In genomic region chr2:173250411-173250810, GRCm38 (mm10) we compare ENCODE assay signal across 11 mouse cellular contexts. TPM values are rescaled to one million over a fixed set of nuclear protein-coding genes. Genes with fewer than 3 reads are reported as not detected.
DNase-seq lines count a peak whose midpoint lies in the region; ATAC-seq and TF ChIP-seq lines count a peak whose summit lies in the region.
"Had no signal": no experiment of that assay in that cellular context is flagged by ENCODE, and none has a peak within 500 bp of the region (broad histone marks: within the 10 kb centered on the region; RNA-seq: fewer than 3 reads in every experiment).

No protein-coding gene starts in this region.

- no peaks in the 10 kb centered on the region for H3K27me3 ChIP-seq in hindbrain, embryonic 12.5 days
- H3K27me3 ChIP-seq in hindbrain, embryonic 11.5 days (ENCODE audit: control insufficient read depth, insufficient read depth, low read length), result no peaks in the 10 kb centered on the region
- no peaks in the 10 kb centered on the region for H3K27me3 ChIP-seq in E14TG2a.4 (ENCODE audit: insufficient read depth, low read length)
- H3K27me3 ChIP-seq in heart, embryonic 14.5 days (ENCODE audit: control insufficient read depth, insufficient read depth, low read length), result no peaks in the 10 kb centered on the region
- H3K27me3 ChIP-seq in lung, embryonic 14.5 days (ENCODE audit: insufficient read depth, low read length), result no peaks in the 10 kb centered on the region

- H3K4me3 ChIP-seq in hindbrain, embryonic 12.5 days, result no peak overlapping the region
- H3K4me3 ChIP-seq in hindbrain, embryonic 11.5 days (ENCODE audit: low read depth, low read length), result no peak overlapping the region
- 0 out of 2 replicates have a peak overlapping the region, but pooled peaks have one; percentile 23 for H3K4me3 ChIP-seq in E14TG2a.4 (replicated peaks; ENCODE audit: low read length)
- no peak overlapping the region for H3K4me3 ChIP-seq in heart, embryonic 14.5 days (ENCODE audit: control insufficient read depth in 1 of 2, insufficient read depth in 1 of 2, low read depth in 1 of 2, low read length in 2 of 2)
- H3K4me3 ChIP-seq in lung, embryonic 14.5 days (ENCODE audit: low read depth, low read length), result no peak overlapping the region

- no peak for ATAC-seq in hindbrain, embryonic 12.5 days (ENCODE audit: low FRiP score)
- no peak for ATAC-seq in hindbrain, embryonic 11.5 days (ENCODE audit: low FRiP score)
- peak; percentile 62 for ATAC-seq in heart, embryonic 14.5 days (ENCODE audit: insufficient number of reproducible peaks, insufficient read depth, low FRiP score, low read depth)
- ATAC-seq in lung, embryonic 14.5 days (ENCODE audit: insufficient read depth), result peak; percentile 49

- no peaks in the 10 kb centered on the region for H3K36me3 ChIP-seq in hindbrain, embryonic 12.5 days
- no peaks in the 10 kb centered on the region for H3K36me3 ChIP-seq in hindbrain, embryonic 11.5 days (ENCODE audit: control insufficient read depth, insufficient read depth, low read length)
- H3K36me3 ChIP-seq in E14TG2a.4 (ENCODE audit: insufficient read depth, low read length), result no peaks in the 10 kb centered on the region; the same call in 1 of the 2 replicates
- no peaks in the 10 kb centered on the region for H3K36me3 ChIP-seq in heart, embryonic 14.5 days (ENCODE audit: control insufficient read depth, insufficient read depth, low read length)
- no peaks in the 10 kb centered on the region; the same call in 1 of the 2 replicates for H3K36me3 ChIP-seq in lung, embryonic 14.5 days (ENCODE audit: insufficient read depth)

- H3K9me3 ChIP-seq in hindbrain, embryonic 12.5 days (replicated peaks), result no peaks in the 10 kb centered on the region
- H3K9me3 ChIP-seq in hindbrain, embryonic 11.5 days (ENCODE audit: control insufficient read depth, low read length), result no peaks in the 10 kb centered on the region
- H3K9me3 ChIP-seq in E14TG2a.4 (ENCODE audit: low read length), result no peaks in the 10 kb centered on the region
- H3K9me3 ChIP-seq in heart, embryonic 14.5 days (ENCODE audit: control insufficient read depth, low read length), result no peaks in the 10 kb centered on the region
- H3K9me3 ChIP-seq in lung, embryonic 14.5 days (ENCODE audit: low read depth, low read length), result no peaks in the 10 kb centered on the region

- no peak for TF ChIP-seq CTCF in E14TG2a.4 (conservative IDR thresholded peaks at IDR 0.05; ENCODE audit: low read length)
- TF ChIP-seq CTCF in lung, embryonic 14.5 days (IDR thresholded peaks at IDR 0.05; ENCODE audit: low read depth), result no peak

- no peak overlapping the region for H3K27ac ChIP-seq in hindbrain, embryonic 12.5 days
- no peak overlapping the region for H3K27ac ChIP-seq in hindbrain, embryonic 11.5 days (ENCODE audit: low read depth, low read length)
- peak overlapping the region; percentile 30 to 78 for H3K27ac ChIP-seq in heart, embryonic 14.5 days (replicated peaks in 1 of 2; ENCODE audit: control insufficient read depth in 1 of 2, insufficient read depth in 1 of 2, low read depth in 2 of 2, low read length in 2 of 2)
- peak overlapping the region; percentile 44 for H3K27ac ChIP-seq in lung, embryonic 14.5 days (ENCODE audit: low read depth)

- 0 out of 2 replicates have a peak overlapping the region, but pooled peaks have one; percentile 5 for H3K9ac ChIP-seq in hindbrain, embryonic 12.5 days
- no peak overlapping the region for H3K9ac ChIP-seq in hindbrain, embryonic 11.5 days (ENCODE audit: low read depth, low read length)
- peak overlapping the region; percentile 58; the same call in 1 of the 2 replicates for H3K9ac ChIP-seq in heart, embryonic 14.5 days (ENCODE audit: low read length)
- 0 out of 2 replicates have a peak overlapping the region, but pooled peaks have one; percentile 11 for H3K9ac ChIP-seq in lung, embryonic 14.5 days

- 19% methylated on average over 2 of the region's 2 CpGs for WGBS in hindbrain, embryonic 12.5 days
- 13% methylated on average over 2 of the region's 2 CpGs for WGBS in hindbrain, embryonic 11.5 days
- 13% methylated on average over 2 of the region's 2 CpGs for WGBS in heart, embryonic 14.5 days
- WGBS in lung, embryonic 14.5 days, result 21% methylated on average over 2 of the region's 2 CpGs

- H3K4me2 ChIP-seq in hindbrain, embryonic 12.5 days (replicated peaks), result no peak overlapping the region
- H3K4me2 ChIP-seq in hindbrain, embryonic 11.5 days (replicated peaks; ENCODE audit: low read depth, low read length), result no peak overlapping the region
- H3K4me2 ChIP-seq in heart, embryonic 14.5 days (ENCODE audit: low read length), result peak overlapping the region; percentile 41
- no peak overlapping the region for H3K4me2 ChIP-seq in lung, embryonic 14.5 days

- DNase-seq in hindbrain, embryonic 11.5 days (ENCODE audit: low spot score), result no peak
- peak; percentile 68 for DNase-seq in lung, embryonic 14.5 days
- no peak for DNase-seq in c-Kit-positive CD71-positive TER-119-positive erythroid progenitor cells, embryonic 14.5 days (ENCODE audit: low spot score)
- DNase-seq in thymus, postnatal 36 days, result no peak
- no peak for DNase-seq in right cerebral cortex, adult 18-20 months
- DNase-seq: cerebellum, adult 9-10 months; midbrain, embryonic 14.5 days; thymus, adult 18-20 months had no signal

- H3K4me1 ChIP-seq in hindbrain, embryonic 12.5 days, result peaks cover 97% of the 10 kb centered on the region
- peaks cover 33% of the 10 kb centered on the region for H3K4me1 ChIP-seq in hindbrain, embryonic 11.5 days (replicated peaks; ENCODE audit: control insufficient read depth, insufficient read depth, low read length)
- peaks cover 97% of the 10 kb centered on the region for H3K4me1 ChIP-seq in E14TG2a.4 (replicated peaks; ENCODE audit: low read depth, low read length)
- H3K4me1 ChIP-seq in heart, embryonic 14.5 days (ENCODE audit: control insufficient read depth in 2 of 2, insufficient read depth in 2 of 2, low read length in 2 of 2), result peaks cover 77 to 96% of the 10 kb centered on the region in 2 experiments
- peaks cover 72% of the 10 kb centered on the region for H3K4me1 ChIP-seq in lung, embryonic 14.5 days (ENCODE audit: insufficient read depth)

RNA-seq across cellular contexts. Expression of gene Pmepa1, which starts 25.9 kb away (rescaled TPM):
- 5.6 and 6.3 TPM in 2 replicates for polyA plus RNA-seq in hindbrain, embryonic 12.5 days (2016; fragmentation: Nextera tagmentation; extraction: Ambion mirVana)
- 3.4 and 5.0 TPM in 2 replicates for polyA plus RNA-seq in hindbrain, embryonic 11.5 days (2014; fragmentation: Nextera tagmentation; extraction: Ambion mirVana)
- 5.3 and 6.5 TPM in 2 replicates for polyA plus RNA-seq in heart, embryonic 14.5 days (2014; fragmentation: Nextera tagmentation; extraction: Ambion mirVana)
- 8.9 and 9.0 TPM in 2 replicates for polyA plus RNA-seq in lung, embryonic 14.5 days (2014; fragmentation: Nextera tagmentation; extraction: Ambion mirVana)

RNA-seq across cellular contexts. Expression of gene Zbp1, which starts 31.7 kb away (rescaled TPM):
- 0.28 TPM in 1 of 2 replicates, not detected in the other for polyA plus RNA-seq in hindbrain, embryonic 12.5 days (2016; fragmentation: Nextera tagmentation; extraction: Ambion mirVana)
- 0.33 TPM in 1 of 2 replicates, not detected in the other for polyA plus RNA-seq in hindbrain, embryonic 11.5 days (2014; fragmentation: Nextera tagmentation; extraction: Ambion mirVana)
- polyA plus RNA-seq in heart, embryonic 14.5 days (2014; fragmentation: Nextera tagmentation; extraction: Ambion mirVana), result 1.2 TPM in 1 of 2 replicates, not detected in the other
- 0.34 and 0.41 TPM in 2 replicates for polyA plus RNA-seq in lung, embryonic 14.5 days (2014; fragmentation: Nextera tagmentation; extraction: Ambion mirVana)

Comparison
In these comparisons a context has a peak if more than half of its experiments do, and no peak if none do; other contexts are left out.
1. ATAC-seq: peak in heart, embryonic 14.5 days (single experiment) and lung, embryonic 14.5 days (single experiment); none in hindbrain, embryonic 12.5 days (single experiment) and hindbrain, embryonic 11.5 days (single experiment).
2. H3K27ac ChIP-seq: peak in heart, embryonic 14.5 days (2 of 2) and lung, embryonic 14.5 days (single experiment); none in hindbrain, embryonic 12.5 days (single experiment) and hindbrain, embryonic 11.5 days (single experiment).